Mouse (Mus musculus) stomach, embryonic 14.5 days (tissue): ENCODE measurements around the gene Plppr1. TPM values are rescaled to one million over a fixed set of nuclear protein-coding genes. Genes with fewer than 3 reads are reported as not detected.

Experiments used
- ATAC-seq: fragments of 200-750 bp; cut with Nextera tagmentation; 2 replicates; pipeline ENCODE4 v1.8.0; 2017; ENCODE audit warnings: low read depth, moderate TSS enrichment; ENCODE audit not compliant: insufficient number of reproducible peaks, insufficient read depth, low FRiP score
- H3K27ac ChIP-seq: fragments of 300-500 bp; sonication (generic); 2 replicates; pipeline ENCODE4 v1.5.1; 2014; ENCODE audit warnings: mild to moderate bottlenecking, low read length, moderate library complexity, mixed read lengths
- H3K27me3 ChIP-seq: fragments of 300-500 bp; sonication (generic); 2 replicates; pipeline ENCODE4 v1.6.1; 2014; ENCODE audit warnings: low read length, control low read depth, mixed read lengths; ENCODE audit not compliant: control insufficient read depth, insufficient read depth
- H3K36me3 ChIP-seq: fragments of 300-500 bp; sonication (generic); 2 replicates; pipeline ENCODE4 v1.6.1; 2014; ENCODE audit warnings: mild to moderate bottlenecking, control low read depth, low read length, moderate library complexity, mixed read lengths; ENCODE audit not compliant: control insufficient read depth, insufficient read depth
- H3K4me1 ChIP-seq: fragments of 300-500 bp; sonication (generic); 2 replicates; pipeline ENCODE4 v1.6.1; 2014; ENCODE audit warnings: low read length, control low read depth, mixed read lengths; ENCODE audit not compliant: control insufficient read depth, insufficient read depth
- H3K4me2 ChIP-seq: fragments of 300-500 bp; sonication (generic); replicated peaks from 2 replicates; pipeline ENCODE4 v1.6.1; 2014; ENCODE audit warnings: low read depth, low read length, control low read depth
- H3K4me3 ChIP-seq: fragments of 300-500 bp; sonication (generic); 2 replicates; pipeline ENCODE4 v1.5.1; 2014; ENCODE audit warnings: low read depth, low read length, control low read depth
- H3K9ac ChIP-seq: fragments of 300-500 bp; sonication (generic); replicated peaks from 2 replicates; pipeline ENCODE4 v1.6.1; 2014; ENCODE audit warnings: low read depth, mild to moderate bottlenecking, control low read depth, low read length, moderate library complexity, mixed read lengths
- H3K9me3 ChIP-seq: fragments of 300-500 bp; sonication (generic); 2 replicates; pipeline ENCODE4 v1.6.1; 2016; ENCODE audit warnings: low read depth, low read length, control low read depth; ENCODE audit not compliant: control insufficient read depth
- WGBS: fragments of 180-500 bp; shearing (Covaris S2); extraction: QIAGEN DNeasy Blood & Tissue Kit; methylation state at CpG from one replicate; pipeline ENCODE4 v1.1.7; 2014; 5-methylcytosine and 5-hydroxymethylcytosine counted together
- polyA plus RNA-seq: library from polyadenylated mRNA; unstranded; fragments of >200 nt; fragmentation: Nextera tagmentation; extraction: Ambion mirVana; gene quantifications from 2 replicates; pipeline ENCODE4 v1.2.1, GENCODE M21; 2014

Plppr1 gene
- polyA plus RNA-seq, 1 experiment from 2014 or later = 4.3 TPM

- no peak for ATAC-seq
- Histone ChIP-seq H3K27ac (no peak overlapping the region), H3K4me1 (no peaks in the 10 kb centered on the region), H3K36me3 (no peaks in the 10 kb centered on the region), H3K4me3 (no peak overlapping the region), H3K27me3 (no peaks in the 10 kb centered on the region), H3K4me2 (no peak overlapping the region), H3K9ac (no peak overlapping the region), H3K9me3 (no peaks in the 10 kb centered on the region)
- WGBS = 44% methylated on average over 1 of the region's 1 CpGs
Measured at GRCm38 (mm10) chr4:49225021-49225420, 165.9 kb downstream of the Plppr1 start.

GRCm38 (mm10) chr4:49232206-49233031 is 173.3 kb downstream of the Plppr1 start:
- no peaks in the 10 kb centered on the region for H3K36me3 ChIP-seq
- ATAC-seq = no peak
- no peaks in the 10 kb centered on the region for H3K27me3 ChIP-seq
- no peak overlapping the region for H3K9ac ChIP-seq
- H3K9me3 ChIP-seq = no peaks in the 10 kb centered on the region
- no peak overlapping the region for H3K4me3 ChIP-seq
- H3K27ac ChIP-seq = no peak overlapping the region
- no peak overlapping the region for H3K4me2 ChIP-seq
- H3K4me1 ChIP-seq = no peaks in the 10 kb centered on the region
- WGBS = 70% methylated on average over 11 of the region's 11 CpGs

GRCm38 (mm10) chr4:49233032-49233406 is 173.9 kb downstream of the Plppr1 start:
- no peak overlapping the region for H3K4me2 ChIP-seq
- 52% methylated on average over 3 of the region's 3 CpGs for WGBS
- H3K9me3 ChIP-seq = no peaks in the 10 kb centered on the region
- ATAC-seq = no peak
- H3K4me1 ChIP-seq = no peaks in the 10 kb centered on the region
- H3K27ac ChIP-seq = no peak overlapping the region
- H3K27me3 ChIP-seq = no peaks in the 10 kb centered on the region
- H3K36me3 ChIP-seq = no peaks in the 10 kb centered on the region
- H3K4me3 ChIP-seq = no peak overlapping the region
- no peak overlapping the region for H3K9ac ChIP-seq

- no peak overlapping the region for H3K4me2 ChIP-seq
- no peak overlapping the region for H3K9ac ChIP-seq
- WGBS = 89% methylated on average over 4 of the region's 4 CpGs
- no peaks in the 10 kb centered on the region for H3K9me3 ChIP-seq
- H3K27ac ChIP-seq = no peak overlapping the region
- no peaks in the 10 kb centered on the region for H3K4me1 ChIP-seq
- no peak for ATAC-seq
- no peak overlapping the region for H3K4me3 ChIP-seq
- H3K36me3 ChIP-seq = no peaks in the 10 kb centered on the region
- no peaks in the 10 kb centered on the region for H3K27me3 ChIP-seq
Measured at GRCm38 (mm10) chr4:49238111-49238510, 179.0 kb downstream of the Plppr1 start.

- no peak for ATAC-seq
- no peak overlapping the region for H3K9ac ChIP-seq
- no peak overlapping the region for H3K27ac ChIP-seq
- no peak overlapping the region for H3K4me3 ChIP-seq
- no peaks in the 10 kb centered on the region for H3K4me1 ChIP-seq
- no peak overlapping the region for H3K4me2 ChIP-seq
- no peaks in the 10 kb centered on the region for H3K27me3 ChIP-seq
- no peaks in the 10 kb centered on the region for H3K36me3 ChIP-seq
- 79% methylated on average over 5 of the region's 5 CpGs for WGBS
- H3K9me3 ChIP-seq = no peaks in the 10 kb centered on the region
Measured at GRCm38 (mm10) chr4:49239451-49239850, 180.4 kb downstream of the Plppr1 start.

- H3K36me3 ChIP-seq = no peaks in the 10 kb centered on the region
Measured at GRCm38 (mm10) chr4:49244791-49245190, 185.7 kb downstream of the Plppr1 start.

GRCm38 (mm10) chr4:49245274-49245673 is 186.2 kb downstream of the Plppr1 start:
- no peaks in the 10 kb centered on the region for H3K9me3 ChIP-seq
- H3K36me3 ChIP-seq = no peaks in the 10 kb centered on the region
- no peak for ATAC-seq
- no peak overlapping the region for H3K9ac ChIP-seq
- no peak overlapping the region for H3K27ac ChIP-seq
- no peaks in the 10 kb centered on the region for H3K4me1 ChIP-seq
- no peaks in the 10 kb centered on the region for H3K27me3 ChIP-seq
- H3K4me3 ChIP-seq = no peak overlapping the region
- WGBS = 84% methylated on average over 2 of the region's 2 CpGs
- H3K4me2 ChIP-seq = no peak overlapping the region

More at GRCm38 (mm10) chr4:49244791-49245190, 185.7 kb downstream of the Plppr1 start:
- no peak for ATAC-seq
- Histone ChIP-seq H3K4me3 (no peak overlapping the region), H3K9ac (no peak overlapping the region), H3K9me3 (no peaks in the 10 kb centered on the region), H3K27me3 (no peaks in the 10 kb centered on the region), H3K4me2 (no peak overlapping the region), H3K27ac (no peak overlapping the region), H3K4me1 (no peaks in the 10 kb centered on the region)
- 71% methylated on average over 5 of the region's 5 CpGs for WGBS

- ATAC-seq = no peak
- Histone ChIP-seq H3K4me2 (no peak overlapping the region), H3K4me1 (no peaks in the 10 kb centered on the region), H3K9ac (no peak overlapping the region), H3K27me3 (no peaks in the 10 kb centered on the region), H3K9me3 (no peaks in the 10 kb centered on the region), H3K36me3 (no peaks in the 10 kb centered on the region), H3K4me3 (no peak overlapping the region), H3K27ac (no peak overlapping the region)
- 22% methylated on average over 3 of the region's 3 CpGs for WGBS
Measured at GRCm38 (mm10) chr4:49251262-49251661, 192.2 kb downstream of the Plppr1 start.

- H3K4me1 ChIP-seq = no peaks in the 10 kb centered on the region
- H3K9me3 ChIP-seq = no peaks in the 10 kb centered on the region
- no peaks in the 10 kb centered on the region for H3K27me3 ChIP-seq
- H3K9ac ChIP-seq = no peak overlapping the region
- no peak overlapping the region for H3K4me3 ChIP-seq
- H3K4me2 ChIP-seq = no peak overlapping the region
- 72% methylated on average over 3 of the region's 3 CpGs for WGBS
- H3K36me3 ChIP-seq = no peaks in the 10 kb centered on the region
- no peak for ATAC-seq
- H3K27ac ChIP-seq = no peak overlapping the region
Measured at GRCm38 (mm10) chr4:49252169-49252568, 193.1 kb downstream of the Plppr1 start.
